Mouse (Mus musculus): ENCODE results near the gene Apold1.

DNA sequence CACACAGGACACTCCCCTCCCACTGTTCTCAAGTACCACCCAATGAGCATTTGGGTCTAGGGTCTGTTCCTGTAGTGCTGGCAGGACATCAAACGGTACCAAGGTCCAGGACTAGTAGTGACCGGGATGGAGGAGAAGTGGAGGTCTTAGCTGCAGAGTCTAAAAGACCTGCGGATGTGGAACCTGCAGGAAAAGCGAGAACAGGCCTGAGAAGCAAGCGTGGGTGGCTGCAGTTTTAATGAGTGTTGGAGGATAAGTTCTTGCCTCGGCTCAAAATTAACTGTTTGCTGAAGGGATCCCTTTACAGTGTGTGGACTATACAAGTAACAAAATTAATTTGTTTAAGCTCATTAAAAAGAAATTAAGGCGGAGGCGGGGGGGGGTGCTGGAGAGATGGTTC lies 13.5 kb downstream of the Apold1 start:
- no peak for TF ChIP-seq CHD2 (IDR thresholded peaks at IDR 0.05; ENCODE audit: low read depth, low read length)
- TF ChIP-seq ZNF384 (IDR thresholded peaks at IDR 0.05; ENCODE audit: low read depth, low read length): no peak
- TF ChIP-seq ZC3H11A (IDR thresholded peaks at IDR 0.05; ENCODE audit: borderline replicate concordance, low read depth, low read length): no peak
- no peak for TF ChIP-seq MAFK (IDR thresholded peaks at IDR 0.05; ENCODE audit: insufficient read depth, low read depth, low read length)
- no peak for TF ChIP-seq HCFC1 (IDR thresholded peaks at IDR 0.05; ENCODE audit: borderline replicate concordance, insufficient read depth, low read length)

Data from ES-E14 (cell line).